Mouse (Mus musculus) midbrain, embryonic 15.5 days (tissue): ENCODE measurements around the gene Pla2g5. TPM values are rescaled to one million over a fixed set of nuclear protein-coding genes. Genes with fewer than 3 reads are reported as not detected.

Experiments
- ATAC-seq: fragments of 200-750 bp; cut with Nextera tagmentation; replicated peaks from 2 replicates; pipeline ENCODE4 v1.8.0; 2017; ENCODE audit warnings: moderate TSS enrichment
- H3K27ac ChIP-seq: fragments of 300-500 bp; sonication (generic); 2 replicates; pipeline ENCODE4 v1.5.1; 2015; ENCODE audit warnings: mild to moderate bottlenecking, inconsistent platforms
- H3K27me3 ChIP-seq: fragments of 300-500 bp; sonication (generic); replicated peaks from 2 replicates; pipeline ENCODE4 v1.6.1; 2015; ENCODE audit warnings: inconsistent platforms
- H3K36me3 ChIP-seq: fragments of 300-500 bp; sonication (generic); replicated peaks from 2 replicates; pipeline ENCODE4 v1.6.1; 2015; ENCODE audit warnings: inconsistent platforms
- H3K4me1 ChIP-seq: fragments of 300-500 bp; sonication (generic); 2 replicates; pipeline ENCODE4 v1.6.1; 2015; ENCODE audit warnings: inconsistent platforms
- H3K4me2 ChIP-seq: fragments of 300-500 bp; sonication (generic); 2 replicates; pipeline ENCODE4 v1.6.1; 2015; ENCODE audit warnings: inconsistent platforms, mild to moderate bottlenecking, moderate library complexity
- H3K4me3 ChIP-seq: fragments of 300-500 bp; sonication (generic); 2 replicates; pipeline ENCODE4 v1.5.1; 2015; ENCODE audit warnings: mild to moderate bottlenecking, inconsistent platforms
- H3K9ac ChIP-seq: fragments of 300-500 bp; sonication (generic); 2 replicates; pipeline ENCODE4 v1.6.1; 2015; ENCODE audit warnings: mild to moderate bottlenecking, inconsistent platforms
- H3K9me3 ChIP-seq: fragments of 300-500 bp; sonication (generic); 2 replicates; pipeline ENCODE4 v1.6.1; 2016; ENCODE audit warnings: inconsistent platforms
- WGBS: fragments of 180-500 bp; shearing (Covaris S2); methylation state at CpG from one replicate; pipeline ENCODE4 v1.1.7; 2015; ENCODE audit warnings: mixed read lengths; 5-methylcytosine and 5-hydroxymethylcytosine counted together
- polyA plus RNA-seq: library from polyadenylated mRNA; unstranded; fragments of >200 nt; fragmentation: Nextera tagmentation; extraction: Ambion mirVana; gene quantifications from 2 replicates; pipeline ENCODE4 v1.2.1, GENCODE M21; 2015

The Pla2g5 gene
- polyA plus RNA-seq, 1 experiment from 2014 or later, result 0.46 TPM

DNA sequence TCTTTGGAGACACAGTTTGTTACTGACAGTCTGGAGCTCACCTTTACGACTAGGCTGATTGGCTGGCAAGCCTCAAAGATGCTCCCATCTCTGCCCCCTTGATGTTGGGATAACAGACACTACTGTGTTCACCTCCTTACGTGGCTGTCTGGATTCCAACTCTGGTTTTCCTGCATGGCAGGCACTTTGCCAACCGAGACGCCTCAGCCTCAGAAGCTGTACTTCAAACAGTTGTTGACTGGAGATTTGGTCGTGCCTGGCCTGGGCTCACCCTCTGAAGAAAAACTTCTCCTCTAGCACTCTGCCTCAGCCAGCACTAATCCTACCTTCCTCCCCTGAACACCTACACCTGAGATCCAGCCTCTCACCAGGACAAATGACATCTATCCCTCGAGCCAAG lies 71.8 kb downstream of the Pla2g5 start:
- ATAC-seq, result no peak
- H3K4me2 ChIP-seq, result no peak overlapping the region
- no peak overlapping the region for H3K9ac ChIP-seq
- H3K27ac ChIP-seq, result no peak overlapping the region
- H3K4me3 ChIP-seq, result no peak overlapping the region
- WGBS, result 74% methylated on average over 6 of the region's 6 CpGs
- H3K27me3 ChIP-seq, result no peaks in the 10 kb centered on the region
- H3K9me3 ChIP-seq, result no peaks in the 10 kb centered on the region
- H3K4me1 ChIP-seq, result no peaks in the 10 kb centered on the region
- no peaks in the 10 kb centered on the region for H3K36me3 ChIP-seq

DNA sequence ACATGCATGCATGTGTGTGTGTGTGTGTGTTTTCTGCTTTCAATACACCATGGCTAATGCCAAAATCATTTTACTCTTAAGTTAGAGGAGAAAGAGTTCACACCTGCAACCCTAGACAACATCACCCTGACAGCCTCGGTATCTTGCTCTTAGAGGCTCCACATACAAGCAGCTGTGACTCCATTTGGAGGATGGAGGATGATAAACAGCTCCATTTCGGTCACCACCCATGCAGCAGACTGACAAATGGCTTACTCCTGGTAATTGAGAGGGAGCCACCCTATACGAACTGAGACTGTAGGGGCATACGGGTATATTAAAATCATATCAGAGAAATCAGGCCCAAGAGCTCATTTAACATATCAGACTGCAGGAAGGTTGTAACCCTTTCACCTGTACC lies 74.9 kb downstream of the Pla2g5 start:
- no peak for ATAC-seq
- H3K4me2 ChIP-seq, result no peak overlapping the region
- H3K27ac ChIP-seq, result no peak overlapping the region
- no peak overlapping the region for H3K9ac ChIP-seq
- no peaks in the 10 kb centered on the region for H3K9me3 ChIP-seq
- 82% methylated on average over 4 of the region's 4 CpGs for WGBS
- no peaks in the 10 kb centered on the region for H3K36me3 ChIP-seq
- no peak overlapping the region for H3K4me3 ChIP-seq
- no peaks in the 10 kb centered on the region for H3K27me3 ChIP-seq
- H3K4me1 ChIP-seq, result no peaks in the 10 kb centered on the region

DNA sequence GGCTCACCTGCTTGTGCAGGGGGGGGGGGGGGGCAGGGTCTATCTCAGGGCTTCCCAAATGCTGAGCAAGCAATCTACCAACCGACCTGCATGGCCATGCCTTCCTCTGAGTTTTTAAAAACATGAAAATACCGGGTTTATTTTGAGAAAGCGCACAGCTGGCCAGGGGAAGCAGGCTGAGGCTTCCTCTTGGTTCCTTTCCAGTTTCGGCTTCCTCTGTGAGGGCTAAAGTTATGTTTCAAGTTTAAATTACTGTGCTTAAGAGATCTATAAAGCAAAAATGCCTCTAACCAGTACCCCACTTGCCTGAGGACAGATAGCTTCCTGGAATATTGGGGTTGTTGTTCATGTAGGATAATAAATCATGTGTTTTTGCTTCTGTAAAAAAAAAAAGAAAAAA lies 77.1 kb downstream of the Pla2g5 start:
- 79% methylated on average over 4 of the region's 4 CpGs for WGBS
- H3K4me3 ChIP-seq, result no peak overlapping the region
- H3K27me3 ChIP-seq, result no peaks in the 10 kb centered on the region
- H3K36me3 ChIP-seq, result no peaks in the 10 kb centered on the region
- H3K4me2 ChIP-seq, result no peak overlapping the region
- ATAC-seq, result no peak
- H3K9ac ChIP-seq, result no peak overlapping the region
- no peaks in the 10 kb centered on the region for H3K4me1 ChIP-seq
- H3K27ac ChIP-seq, result no peak overlapping the region
- H3K9me3 ChIP-seq, result no peaks in the 10 kb centered on the region

DNA sequence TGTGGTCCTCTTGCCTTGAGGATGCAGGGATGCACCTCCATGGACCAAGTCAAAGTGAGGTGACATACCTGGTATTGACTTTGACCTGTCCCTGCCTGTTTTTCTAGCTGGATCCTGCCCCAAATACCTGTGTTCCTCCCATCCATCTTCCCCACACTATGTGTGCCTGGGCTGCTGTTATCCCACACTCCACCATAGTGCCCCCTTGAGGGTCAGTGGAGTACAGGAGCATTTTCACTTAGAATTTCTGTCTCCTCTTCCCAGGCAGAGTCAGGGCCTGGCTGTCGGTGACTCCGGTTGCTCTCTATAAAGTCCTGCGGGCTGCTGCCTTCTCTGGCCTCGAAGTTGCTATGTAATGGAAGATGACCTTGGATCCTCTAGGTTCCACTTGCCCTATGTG lies 77.6 kb downstream of the Pla2g5 start:
- no peak for ATAC-seq
- Histone ChIP-seq H3K4me2 (no peak overlapping the region), H3K27ac (no peak overlapping the region), H3K9ac (no peak overlapping the region), H3K4me1 (no peaks in the 10 kb centered on the region), H3K27me3 (no peaks in the 10 kb centered on the region), H3K9me3 (no peaks in the 10 kb centered on the region), H3K36me3 (no peaks in the 10 kb centered on the region), H3K4me3 (no peak overlapping the region)
- 56% methylated on average over 4 of the region's 4 CpGs for WGBS

DNA sequence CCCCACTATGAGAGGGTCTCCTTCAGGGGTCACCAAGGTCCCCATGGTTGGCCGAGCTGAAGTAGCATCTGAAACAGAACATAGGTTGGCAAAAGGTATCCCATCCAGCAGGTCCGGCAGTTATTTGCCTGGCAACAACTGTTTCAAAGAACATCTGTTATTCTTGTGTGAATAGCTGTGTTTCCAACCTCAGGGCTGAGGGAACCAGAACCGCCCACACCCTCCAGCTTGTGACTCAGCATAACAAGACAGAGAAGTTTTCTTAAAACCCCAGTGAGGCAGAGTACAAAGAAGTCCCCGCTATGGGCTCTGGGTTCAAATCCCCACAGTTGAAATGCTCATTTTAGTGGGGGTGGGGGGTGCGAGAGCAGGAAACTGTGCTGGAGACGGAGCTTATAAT lies 81.2 kb downstream of the Pla2g5 start:
- no peak overlapping the region for H3K9ac ChIP-seq
- H3K36me3 ChIP-seq, result no peaks in the 10 kb centered on the region
- H3K4me2 ChIP-seq, result no peak overlapping the region
- no peak overlapping the region for H3K4me3 ChIP-seq
- no peak overlapping the region for H3K27ac ChIP-seq
- peaks cover 4% of the 10 kb centered on the region; the same call in 1 of the 2 replicates for H3K4me1 ChIP-seq
- no peak for ATAC-seq
- no peaks in the 10 kb centered on the region for H3K9me3 ChIP-seq
- WGBS, result 84% methylated on average over 6 of the region's 6 CpGs
- no peaks in the 10 kb centered on the region for H3K27me3 ChIP-seq

DNA sequence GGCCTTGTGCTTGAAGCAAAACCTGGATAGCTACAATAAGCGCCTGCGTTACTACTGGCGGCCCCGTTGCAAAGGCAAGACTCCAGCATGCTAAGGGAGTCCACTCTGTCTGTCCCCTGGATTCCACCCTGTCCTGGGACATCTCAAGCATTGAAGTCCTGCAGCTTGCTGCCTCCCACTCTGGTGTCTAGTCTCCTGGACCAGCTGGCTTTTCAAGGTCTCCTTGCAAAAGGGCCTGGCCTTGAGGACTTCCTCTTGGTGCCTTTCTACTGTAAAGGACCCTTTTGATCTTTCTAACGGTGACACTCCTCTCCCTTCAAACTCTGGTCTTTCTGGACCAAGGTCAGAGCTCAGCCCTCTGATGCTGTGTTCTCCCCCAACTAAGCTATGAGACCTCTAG lies 83.0 kb downstream of the Pla2g5 start:
- peaks cover 4% of the 10 kb centered on the region; the same call in 1 of the 2 replicates for H3K4me1 ChIP-seq
- H3K27me3 ChIP-seq, result no peaks in the 10 kb centered on the region
- no peak overlapping the region for H3K4me3 ChIP-seq
- H3K9me3 ChIP-seq, result no peaks in the 10 kb centered on the region
- no peak for ATAC-seq
- no peak overlapping the region for H3K27ac ChIP-seq
- no peaks in the 10 kb centered on the region for H3K36me3 ChIP-seq
- 90% methylated on average over 5 of the region's 5 CpGs for WGBS
- H3K9ac ChIP-seq, result no peak overlapping the region
- no peak overlapping the region for H3K4me2 ChIP-seq

DNA sequence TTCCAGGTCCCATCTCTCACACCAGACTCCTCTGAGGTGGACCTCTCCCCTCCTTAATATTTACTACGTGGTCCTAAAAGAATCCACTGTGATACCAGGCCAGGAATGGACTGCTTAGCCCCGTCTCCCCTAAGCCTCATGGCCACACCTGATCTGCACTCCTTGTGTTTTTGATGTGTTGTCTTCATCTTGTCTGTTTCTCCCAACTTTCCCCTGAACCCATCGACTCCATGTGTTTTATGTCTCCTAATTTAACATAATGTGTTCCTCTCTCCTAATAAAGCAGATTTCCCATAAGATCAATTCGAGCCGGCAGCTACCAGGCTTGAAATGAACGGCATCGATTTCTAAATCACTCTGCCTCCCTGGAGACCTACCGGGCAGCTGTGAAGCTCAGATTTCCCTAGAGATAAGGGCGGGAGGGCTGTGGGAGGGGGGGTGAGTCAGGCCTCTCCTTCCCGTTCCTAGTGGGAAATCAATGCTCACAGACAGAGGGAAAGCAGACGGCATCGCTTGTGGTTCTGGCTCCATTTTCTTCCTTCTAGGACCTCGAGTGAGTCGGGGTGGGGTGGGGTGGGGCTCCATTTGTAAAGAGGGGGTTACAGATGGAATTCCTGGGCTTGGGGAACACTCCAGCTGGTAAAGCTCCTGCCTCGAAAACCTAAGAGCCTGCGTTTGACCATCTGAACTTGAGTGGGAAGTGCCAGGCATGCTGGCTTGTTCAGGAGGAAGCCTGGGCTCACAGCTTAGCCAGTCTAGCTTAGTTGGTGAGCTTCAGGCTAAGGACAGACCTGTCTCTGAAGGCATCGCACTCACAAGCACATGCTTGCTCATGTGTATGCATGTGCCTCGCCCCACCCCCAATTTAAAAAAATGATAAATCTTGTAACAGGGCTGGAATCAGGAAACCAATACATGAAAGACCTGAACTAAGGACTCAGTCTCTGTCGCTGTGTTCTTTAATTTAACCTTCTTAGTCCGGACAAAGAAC lies 85.6 kb downstream of the Pla2g5 start:
- H3K27me3 ChIP-seq, result no peaks in the 10 kb centered on the region
- H3K36me3 ChIP-seq, result no peaks in the 10 kb centered on the region
- no peaks in the 10 kb centered on the region for H3K9me3 ChIP-seq
- peaks cover 4% of the 10 kb centered on the region; the same call in 1 of the 2 replicates for H3K4me1 ChIP-seq
- no peak overlapping the region for H3K4me2 ChIP-seq
- no peak overlapping the region for H3K4me3 ChIP-seq
- 44% methylated on average over 20 of the region's 20 CpGs for WGBS
- no peak overlapping the region for H3K27ac ChIP-seq
- H3K9ac ChIP-seq, result no peak overlapping the region
- ATAC-seq, result no peak

DNA sequence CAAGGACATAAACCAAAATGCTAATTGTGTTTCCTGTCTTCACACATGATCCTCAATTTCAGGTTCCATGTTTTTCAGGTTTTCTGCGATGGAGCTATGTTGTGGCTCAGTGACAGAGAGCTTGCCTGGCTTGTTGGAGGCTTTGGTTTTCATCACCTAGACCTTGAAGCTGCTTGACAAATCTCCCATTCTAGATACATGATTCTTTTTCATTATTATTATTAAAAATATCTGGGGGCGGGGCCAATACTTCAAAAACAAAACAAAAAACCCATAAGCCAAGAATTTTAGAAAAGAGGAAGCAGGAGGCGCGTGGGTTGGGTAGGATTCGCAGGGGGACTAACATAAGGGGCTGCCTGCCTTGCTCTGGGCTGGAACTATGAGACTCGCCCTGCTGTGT lies 87.8 kb downstream of the Pla2g5 start, which contains the start of gene Pla2g2d:
TSS of gene Pla2g2d (plus strand) at position 301 of the 400 bp plus-strand sequence.
- no peak for ATAC-seq
- WGBS, result 84% methylated on average over 6 of the region's 6 CpGs
- Histone ChIP-seq H3K4me3 (no peak within 1 kb of the TSS), H3K36me3 (no peaks in the 10 kb centered on the region), H3K4me1 (peaks cover 4% of the 10 kb centered on the region; the same call in 1 of the 2 replicates), H3K27ac (no peak within 1 kb of the TSS), H3K4me2 (no peak within 1 kb of the TSS), H3K27me3 (no peaks in the 10 kb centered on the region), H3K9me3 (no peaks in the 10 kb centered on the region), H3K9ac (no peak within 1 kb of the TSS)

DNA sequence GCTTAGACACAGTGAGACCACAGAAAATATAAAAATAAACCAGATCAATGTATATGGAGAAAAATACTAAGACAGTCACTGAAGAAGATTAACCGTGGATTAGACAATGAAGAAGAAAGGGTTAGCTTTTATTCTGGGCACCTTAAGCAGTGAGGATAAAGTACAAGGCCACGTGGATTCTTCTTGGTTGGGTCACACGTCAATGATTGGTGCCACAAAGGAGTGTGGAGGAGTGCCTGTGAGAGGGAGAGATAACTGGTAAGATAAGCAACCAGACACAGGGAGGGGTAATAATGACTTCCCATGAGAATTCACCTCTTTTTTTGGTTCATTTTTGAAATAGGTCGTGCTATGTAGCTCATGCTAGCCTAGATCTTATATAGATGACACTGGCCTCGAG lies 90.9 kb downstream of the Pla2g5 start:
- peaks cover 3% of the 10 kb centered on the region; the same call in 1 of the 2 replicates for H3K4me1 ChIP-seq
- no peak overlapping the region for H3K9ac ChIP-seq
- 76% methylated on average over 5 of the region's 5 CpGs for WGBS
- no peak for ATAC-seq
- H3K27me3 ChIP-seq, result no peaks in the 10 kb centered on the region
- no peaks in the 10 kb centered on the region for H3K36me3 ChIP-seq
- H3K4me3 ChIP-seq, result no peak overlapping the region
- H3K4me2 ChIP-seq, result no peak overlapping the region
- no peaks in the 10 kb centered on the region for H3K9me3 ChIP-seq
- H3K27ac ChIP-seq, result no peak overlapping the region

DNA sequence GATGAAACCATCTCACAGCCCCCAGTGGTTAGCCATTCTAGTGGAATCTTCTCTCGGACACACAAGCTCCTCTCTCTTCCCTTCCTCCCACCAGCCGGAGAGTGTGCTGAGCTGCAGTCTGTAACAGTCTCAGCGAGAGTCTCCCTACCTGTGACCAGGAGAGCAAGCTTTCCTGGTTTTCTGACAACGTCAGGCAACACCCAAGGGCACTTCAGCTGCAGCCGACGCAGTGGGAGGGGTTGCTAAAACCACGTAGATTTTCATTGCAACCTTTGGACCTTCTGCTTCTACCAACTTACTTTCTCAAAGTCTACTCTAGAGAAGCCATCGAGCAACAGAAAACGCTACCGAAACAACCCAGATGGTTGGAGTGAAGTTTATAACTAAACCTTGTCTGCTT lies 91.3 kb downstream of the Pla2g5 start:
- H3K4me3 ChIP-seq, result no peak overlapping the region
- H3K9ac ChIP-seq, result no peak overlapping the region
- no peaks in the 10 kb centered on the region for H3K27me3 ChIP-seq
- H3K9me3 ChIP-seq, result no peaks in the 10 kb centered on the region
- ATAC-seq, result no peak
- no peaks in the 10 kb centered on the region for H3K36me3 ChIP-seq
- no peak overlapping the region for H3K27ac ChIP-seq
- no peaks in the 10 kb centered on the region for H3K4me1 ChIP-seq
- H3K4me2 ChIP-seq, result no peak overlapping the region
- WGBS, result 85% methylated on average over 10 of the region's 10 CpGs

DNA sequence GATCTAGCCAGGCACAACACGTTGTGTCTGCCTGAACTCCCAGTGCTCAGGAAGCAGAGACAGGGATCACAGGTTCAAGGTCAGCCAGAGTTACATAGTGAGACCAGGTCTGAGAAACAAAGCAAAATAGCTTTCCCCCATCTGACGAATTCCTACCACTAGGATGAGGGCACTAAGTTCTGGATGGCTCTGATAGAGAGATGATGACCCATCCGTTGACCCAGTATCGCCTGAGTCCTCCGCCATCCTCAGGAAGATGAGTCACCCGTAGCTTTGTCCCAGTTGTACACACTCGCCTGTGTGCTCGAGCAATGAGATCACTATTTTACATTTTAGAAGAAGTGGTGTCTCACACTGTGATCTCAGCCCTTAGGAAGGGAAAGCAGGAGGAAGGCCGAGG lies 101.0 kb downstream of the Pla2g5 start:
- no peaks in the 10 kb centered on the region for H3K4me1 ChIP-seq
- no peaks in the 10 kb centered on the region for H3K9me3 ChIP-seq
- no peaks in the 10 kb centered on the region for H3K27me3 ChIP-seq
- H3K4me2 ChIP-seq, result no peak overlapping the region
- no peaks in the 10 kb centered on the region for H3K36me3 ChIP-seq
- no peak overlapping the region for H3K9ac ChIP-seq
- no peak overlapping the region for H3K27ac ChIP-seq
- H3K4me3 ChIP-seq, result no peak overlapping the region
- WGBS, result 85% methylated on average over 9 of the region's 9 CpGs
- ATAC-seq, result no peak

DNA sequence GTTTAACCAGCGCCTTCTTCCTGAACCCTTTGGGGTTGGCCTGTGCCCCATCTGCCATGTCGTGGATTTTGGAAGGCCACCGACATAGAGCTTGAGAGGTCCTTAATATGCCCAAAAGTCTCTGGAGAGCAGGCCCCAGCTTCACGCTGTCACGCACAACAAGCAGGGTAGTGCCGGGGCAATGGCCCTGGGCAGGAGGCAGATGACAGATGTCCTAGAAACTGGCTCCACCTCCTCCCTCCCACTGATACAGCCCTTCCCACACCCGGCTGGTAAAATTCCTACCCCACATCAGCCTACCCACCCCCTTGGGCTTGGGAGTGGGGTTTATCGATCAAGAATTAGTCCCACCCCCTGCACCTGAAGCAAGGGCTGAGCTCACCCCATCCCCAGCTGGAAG lies 105.9 kb downstream of the Pla2g5 start, which contains the start of gene Pla2g2f:
TSS of gene Pla2g2f (minus strand) at position 211 of the 400 bp plus-strand sequence.
- WGBS, result 60% methylated on average over 8 of the region's 8 CpGs
- no peak for ATAC-seq

DNA sequence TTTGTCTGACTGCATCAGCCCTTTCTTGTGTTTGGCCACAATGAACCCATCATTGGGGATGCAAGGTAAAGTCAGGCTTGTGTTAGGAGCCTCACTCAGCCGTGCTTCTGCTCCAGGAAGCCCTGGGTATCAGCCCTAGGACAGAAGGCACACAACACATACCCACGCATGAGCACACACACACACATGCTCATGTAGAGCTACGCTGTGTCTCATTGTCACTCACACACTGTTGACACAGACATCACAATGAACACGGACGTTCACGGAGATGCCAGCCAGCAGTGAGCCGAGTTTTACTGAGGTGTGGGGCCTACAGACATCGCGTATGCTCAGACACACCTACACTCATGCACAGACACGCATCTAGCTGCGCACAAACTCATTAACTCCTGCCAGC lies 107.3 kb downstream of the Pla2g5 start:
- Histone ChIP-seq H3K27ac (no peak overlapping the region), H3K27me3 (no peaks in the 10 kb centered on the region), H3K9me3 (no peaks in the 10 kb centered on the region), H3K4me3 (no peak overlapping the region), H3K4me1 (no peaks in the 10 kb centered on the region; the same call in 1 of the 2 replicates), H3K4me2 (no peak overlapping the region), H3K9ac (no peak overlapping the region), H3K36me3 (no peaks in the 10 kb centered on the region)
- ATAC-seq, result no peak
- 78% methylated on average over 11 of the region's 11 CpGs for WGBS

More for the DNA sequence above, 105.9 kb downstream of the Pla2g5 start, which contains the start of gene Pla2g2f:
- Histone ChIP-seq H3K36me3 (no peaks in the 10 kb centered on the region), H3K4me1 (no peaks in the 10 kb centered on the region; the same call in 1 of the 2 replicates), H3K27me3 (no peaks in the 10 kb centered on the region), H3K4me3 (no peak within 1 kb of the TSS), H3K27ac (no peak within 1 kb of the TSS), H3K4me2 (no peak within 1 kb of the TSS), H3K9ac (no peak within 1 kb of the TSS), H3K9me3 (no peaks in the 10 kb centered on the region)
